Mouse (Mus musculus) MEL (cell line): ENCODE measurements at regions not wholly inside any gene's neighbourhood (a gene's known extent, or its start where the extent isn't known, plus 50 kb on each side); places are given as distances from the start of the nearest gene placed in this dataset.

Experiments
- CHD1 ChIP-seq: IDR thresholded peaks from 2 replicates; pipeline ENCODE4 v1.6.1; 2012; ENCODE audit warnings: low read depth, mild to moderate bottlenecking, inconsistent platforms, low read length, improper control_type of control experiment
- CTCF ChIP-seq, 3 experiments: IDR thresholded peaks in 2 of 3; conservative IDR thresholded peaks in 1 of 3; 2 replicates each; pipeline ENCODE4 v1.5.1; 2011 to 2012; ENCODE audit warnings: low read length in 3 of 3, low read depth in 2 of 3, mild to moderate bottlenecking in 2 of 3, improper control_type of control experiment in 1 of 3, inconsistent platforms in 1 of 3, mixed read lengths in 1 of 3, moderate library complexity in 1 of 3; ENCODE audit not compliant: control insufficient read depth in 1 of 3, insufficient read depth in 1 of 3, poor library complexity in 1 of 3, severe bottlenecking in 1 of 3
- ELF1 ChIP-seq: IDR thresholded peaks from 2 replicates; pipeline ENCODE4 v1.6.1; 2014; ENCODE audit warnings: low read depth, mild to moderate bottlenecking, inconsistent platforms, low read length, improper control_type of control experiment, moderate library complexity
- EP300 ChIP-seq, 2 experiments: IDR thresholded peaks; 2 replicates each; pipeline ENCODE4 v1.6.1; 2011; ENCODE audit warnings: improper control_type of control experiment in 2 of 2, low read length in 2 of 2, low read depth in 1 of 2, mild to moderate bottlenecking in 1 of 2
- ETS1 ChIP-seq: IDR thresholded peaks from 2 replicates; pipeline ENCODE4 v1.6.1; 2012; ENCODE audit warnings: low read depth, mild to moderate bottlenecking, inconsistent platforms, low read length, improper control_type of control experiment, moderate library complexity
- GATA1 ChIP-seq: IDR thresholded peaks from 2 replicates; pipeline ENCODE4 v1.6.1; 2011; ENCODE audit warnings: low read depth, low read length, improper control_type of control experiment
- MXI1 ChIP-seq: IDR thresholded peaks from 2 replicates; pipeline ENCODE4 v1.6.1; 2011; ENCODE audit warnings: mild to moderate bottlenecking, low read depth, low read length, improper control_type of control experiment
- POLR2A ChIP-seq, 2 experiments: IDR thresholded peaks; 2 replicates each; pipeline ENCODE4 v1.6.1; 2011 to 2012; ENCODE audit warnings: low read length in 2 of 2, mild to moderate bottlenecking in 2 of 2, control low read depth in 1 of 2, improper control_type of control experiment in 1 of 2, low read depth in 1 of 2, moderate library complexity in 1 of 2; ENCODE audit not compliant: control insufficient read depth in 1 of 2, insufficient read depth in 1 of 2, poor library complexity in 1 of 2
- USF1 ChIP-seq: IDR thresholded peaks from 2 replicates; pipeline ENCODE4 v1.6.1; 2014; ENCODE audit warnings: low read depth, mild to moderate bottlenecking, inconsistent platforms, low read length, improper control_type of control experiment, moderate library complexity

- TF ChIP-seq ELF1 (no peak), POLR2A (IDR thresholded peaks at IDR 0.05; ENCODE audit: control insufficient read depth in 1 of 2, insufficient read depth in 1 of 2, low read depth in 1 of 2, low read length in 2 of 2, poor library complexity in 1 of 2) (no peak), CHD1 (no peak), EP300 (IDR thresholded peaks at IDR 0.05; ENCODE audit: low read depth in 1 of 2, low read length in 2 of 2) (no peak), USF1 (no peak), MXI1 (no peak), CTCF (IDR thresholded peaks at IDR 0.05 in 2 of 3, conservative IDR thresholded peaks at IDR 0.05 in 1 of 3; ENCODE audit: control insufficient read depth in 1 of 3, insufficient read depth in 1 of 3, low read depth in 2 of 3, low read length in 3 of 3, poor library complexity in 1 of 3, severe bottlenecking in 1 of 3) (no peak), ETS1 (no peak), GATA1 (no peak)
These were observed 711.3 kb upstream of the Slc39a10 start for GRCm38 (mm10) chr1:47603989-47604360.
